Mouse (Mus musculus) natural killer cell, adult 2 months (primary cell): ENCODE data around the gene Phf13.
A peak's percentile ranks its signal among the peaks of the same experiment; 100 is the strongest.

Experiments used
- DNase-seq, 2 experiments: peaks; one replicate each; pipeline ENCODE4 v3.0.0; 2022; ENCODE audit warnings: low spot score in 2 of 2

Gene Phf13

GRCm38 (mm10) chr4:151993035-151993434, 3.0 kb downstream of the Phf13 start:
- no peak for DNase-seq

- no peak for DNase-seq
Measured at GRCm38 (mm10) chr4:151992091-151992490, 4.0 kb downstream of the Phf13 start.

GRCm38 (mm10) chr4:151989110-151989488, 7.0 kb downstream of the Phf13 start:
- no peak for DNase-seq

- peak; percentile 64 to 72 for DNase-seq
Measured at GRCm38 (mm10) chr4:151988342-151989109, 7.5 kb downstream of the Phf13 start, which contains the start of gene Thap3. Gene Thap3 (minus strand): TSS chr4:151988997.

- no peak for DNase-seq
Measured at GRCm38 (mm10) chr4:151988014-151988341, 8.1 kb downstream of the Phf13 start.

- DNase-seq, result no peak
Measured at GRCm38 (mm10) chr4:151986650-151987049, 9.4 kb downstream of the Phf13 start.

- peak; percentile 30 to 36 for DNase-seq
Measured at GRCm38 (mm10) chr4:151985886-151986285, 10.2 kb downstream of the Phf13 start.

GRCm38 (mm10) chr4:151983560-151983959, 12.5 kb downstream of the Phf13 start:
- no peak for DNase-seq

GRCm38 (mm10) chr4:151983043-151983442, 13.0 kb downstream of the Phf13 start:
- no peak for DNase-seq

- peak; percentile 61 to 74 for DNase-seq
Measured at GRCm38 (mm10) chr4:151981363-151981762, 14.7 kb downstream of the Phf13 start.

- DNase-seq, result no peak
Measured at GRCm38 (mm10) chr4:151980699-151981098, 15.4 kb downstream of the Phf13 start.

GRCm38 (mm10) chr4:151977748-151978147, 18.3 kb downstream of the Phf13 start:
- DNase-seq, result peak; percentile 67 to 83

- peak; percentile 35 to 59 for DNase-seq
Measured at GRCm38 (mm10) chr4:151975441-151975840, 20.6 kb downstream of the Phf13 start.

GRCm38 (mm10) chr4:151972221-151972967, 23.7 kb downstream of the Phf13 start:
- DNase-seq, result peak in 1 of 2 experiments; percentile 26

- no peak for DNase-seq
Measured at GRCm38 (mm10) chr4:151968204-151968921, 27.7 kb downstream of the Phf13 start.

GRCm38 (mm10) chr4:151962817-151963216, 33.2 kb downstream of the Phf13 start:
- peak in 1 of 2 experiments; percentile 42 for DNase-seq

- DNase-seq, result no peak
Measured at GRCm38 (mm10) chr4:151960513-151960854, 35.6 kb downstream of the Phf13 start.

GRCm38 (mm10) chr4:151959849-151960512, 36.1 kb downstream of the Phf13 start:
- no peak for DNase-seq

GRCm38 (mm10) chr4:151957584-151958315, 38.3 kb downstream of the Phf13 start:
- DNase-seq, result no peak

GRCm38 (mm10) chr4:151955791-151956190, 40.3 kb downstream of the Phf13 start:
- DNase-seq, result no peak

GRCm38 (mm10) chr4:151953209-151953608, 42.8 kb downstream of the Phf13 start:
- DNase-seq, result no peak
